Mouse (Mus musculus) brain, adult 2 months (tissue): Measurements from ENCODE around the gene Tnni3.

Experiments
- DNase-seq: peaks from one replicate; pipeline ENCODE4 v3.0.0; 2011; ENCODE audit warnings: low read depth, low spot score

The Tnni3 gene

GRCm38 (mm10) chr7:4499034-4499433 lies 25.0 kb downstream of the Tnni3 start:
- DNase-seq = no peak

- no peak for DNase-seq
These were observed 25.8 kb downstream of the Tnni3 start for GRCm38 (mm10) chr7:4498251-4498650.

GRCm38 (mm10) chr7:4497271-4497903 lies 26.6 kb downstream of the Tnni3 start:
- DNase-seq = no peak

- DNase-seq = no peak
These were observed 27.6 kb downstream of the Tnni3 start for GRCm38 (mm10) chr7:4496468-4496867.

GRCm38 (mm10) chr7:4493991-4494390 lies 30.0 kb downstream of the Tnni3 start:
- no peak for DNase-seq

GRCm38 (mm10) chr7:4492284-4493224 lies 31.5 kb downstream of the Tnni3 start:
- peak; percentile 20 for DNase-seq

GRCm38 (mm10) chr7:4491308-4491707 lies 32.7 kb downstream of the Tnni3 start:
- no peak for DNase-seq

GRCm38 (mm10) chr7:4482281-4482680 lies 41.7 kb downstream of the Tnni3 start:
- DNase-seq = no peak

GRCm38 (mm10) chr7:4479674-4480073 lies 44.4 kb downstream of the Tnni3 start:
- DNase-seq = peak; percentile 79

- no peak for DNase-seq
These were observed 45.2 kb downstream of the Tnni3 start for GRCm38 (mm10) chr7:4478796-4479291.

- peak; percentile 93 for DNase-seq
These were observed 45.8 kb downstream of the Tnni3 start for GRCm38 (mm10) chr7:4478021-4478795.

GRCm38 (mm10) chr7:4473940-4474339 lies 50.1 kb downstream of the Tnni3 start:
- DNase-seq = no peak

GRCm38 (mm10) chr7:4471179-4471555 lies 52.9 kb downstream of the Tnni3 start:
- DNase-seq = peak; percentile 91

GRCm38 (mm10) chr7:4470275-4471178 lies 53.5 kb downstream of the Tnni3 start:
- DNase-seq = peak; percentile 79
